Mouse (Mus musculus): Measurements from ENCODE around the gene Lrp2bp. TPM values are rescaled to one million over a fixed set of nuclear protein-coding genes. Genes with fewer than 3 reads are reported as not detected.

Lrp2bp gene
- polyA plus RNA-seq, 1 experiment: not detected

DNA sequence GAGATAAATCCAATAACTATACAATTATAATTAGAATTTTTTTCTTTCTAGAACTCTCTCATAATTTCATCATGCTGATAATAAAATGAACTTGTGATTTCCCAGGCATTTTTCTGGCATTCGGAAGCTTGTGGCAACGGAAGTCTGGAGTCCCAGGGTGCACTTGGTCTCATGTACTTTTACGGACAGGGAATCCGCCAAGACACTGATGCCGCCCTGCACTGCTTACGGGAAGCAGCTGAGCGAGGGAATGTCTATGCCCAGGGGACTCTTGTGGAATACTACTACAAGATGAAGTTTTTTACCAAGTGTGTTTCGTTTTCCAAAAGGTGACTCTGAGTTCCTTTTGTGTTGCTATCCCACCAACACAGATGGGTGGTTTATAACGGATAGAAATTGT, 23.7 kb downstream of the Lrp2bp start:
- Histone ChIP-seq H3K36me3 (ENCODE audit: control insufficient read depth, insufficient read depth, low read length) (no peaks in the 10 kb centered on the region), H3K27me3 (ENCODE audit: control insufficient read depth, insufficient read depth, low read length) (no peaks in the 10 kb centered on the region), H3K27ac (ENCODE audit: control insufficient read depth, insufficient read depth, low read length) (no peak overlapping the region), H3K4me3 (ENCODE audit: control insufficient read depth, insufficient read depth, low read length) (no peak overlapping the region), H3K4me1 (replicated peaks; ENCODE audit: control insufficient read depth, insufficient read depth, low read length) (no peaks in the 10 kb centered on the region)
- no peak for DNase-seq
- 95% methylated on average over 9 of the region's 9 CpGs for WGBS
- TF ChIP-seq POLR2A (IDR thresholded peaks at IDR 0.05; ENCODE audit: control insufficient read depth, extremely low read depth, insufficient read depth, low read length, poor library complexity) (no peak), CTCF (IDR thresholded peaks at IDR 0.05; ENCODE audit: borderline replicate concordance, control insufficient read depth, extremely low read depth, insufficient read depth, low read length, poor library complexity) (no peak)

GRCm38 (mm10) chr8:46024392-46024791, 25.3 kb downstream of the Lrp2bp start:
- H3K27ac ChIP-seq (ENCODE audit: control insufficient read depth, insufficient read depth, low read length): no peak overlapping the region
- DNase-seq: no peak
- no peaks in the 10 kb centered on the region for H3K4me1 ChIP-seq (replicated peaks; ENCODE audit: control insufficient read depth, insufficient read depth, low read length)
- no peaks in the 10 kb centered on the region for H3K27me3 ChIP-seq (ENCODE audit: control insufficient read depth, insufficient read depth, low read length)
- WGBS: 90% methylated on average over 4 of the region's 4 CpGs
- H3K36me3 ChIP-seq (ENCODE audit: control insufficient read depth, insufficient read depth, low read length): no peaks in the 10 kb centered on the region
- TF ChIP-seq CTCF (IDR thresholded peaks at IDR 0.05; ENCODE audit: borderline replicate concordance, control insufficient read depth, extremely low read depth, insufficient read depth, low read length, poor library complexity) (no peak), POLR2A (IDR thresholded peaks at IDR 0.05; ENCODE audit: control insufficient read depth, extremely low read depth, insufficient read depth, low read length, poor library complexity) (no peak)
- no peak overlapping the region for H3K4me3 ChIP-seq (ENCODE audit: control insufficient read depth, insufficient read depth, low read length)

GRCm38 (mm10) chr8:46036217-46036616, 37.1 kb downstream of the Lrp2bp start:
- Histone ChIP-seq H3K27ac (ENCODE audit: control insufficient read depth, insufficient read depth, low read length) (no peak overlapping the region), H3K4me3 (ENCODE audit: control insufficient read depth, insufficient read depth, low read length) (no peak overlapping the region), H3K36me3 (ENCODE audit: control insufficient read depth, insufficient read depth, low read length) (peaks cover 30% of the 10 kb centered on the region), H3K27me3 (ENCODE audit: control insufficient read depth, insufficient read depth, low read length) (no peaks in the 10 kb centered on the region), H3K4me1 (replicated peaks; ENCODE audit: control insufficient read depth, insufficient read depth, low read length) (no peaks in the 10 kb centered on the region)
- TF ChIP-seq CTCF (IDR thresholded peaks at IDR 0.05; ENCODE audit: borderline replicate concordance, control insufficient read depth, extremely low read depth, insufficient read depth, low read length, poor library complexity): no peak
- no peak for TF ChIP-seq POLR2A (IDR thresholded peaks at IDR 0.05; ENCODE audit: control insufficient read depth, extremely low read depth, insufficient read depth, low read length, poor library complexity)
- DNase-seq: no peak
- whole genome bisulfite sequencing: 97% methylated on average over 11 of the region's 11 CpGs

GRCm38 (mm10) chr8:46039666-46040065, 40.6 kb downstream of the Lrp2bp start:
- no peak for DNase-seq
- no peak overlapping the region for H3K27ac ChIP-seq (ENCODE audit: control insufficient read depth, insufficient read depth, low read length)
- H3K4me1 ChIP-seq (replicated peaks; ENCODE audit: control insufficient read depth, insufficient read depth, low read length): no peaks in the 10 kb centered on the region
- no peaks in the 10 kb centered on the region for H3K27me3 ChIP-seq (ENCODE audit: control insufficient read depth, insufficient read depth, low read length)
- H3K36me3 ChIP-seq (ENCODE audit: control insufficient read depth, insufficient read depth, low read length): peaks cover 23% of the 10 kb centered on the region
- TF ChIP-seq CTCF (IDR thresholded peaks at IDR 0.05; ENCODE audit: borderline replicate concordance, control insufficient read depth, extremely low read depth, insufficient read depth, low read length, poor library complexity) (no peak), POLR2A (IDR thresholded peaks at IDR 0.05; ENCODE audit: control insufficient read depth, extremely low read depth, insufficient read depth, low read length, poor library complexity) (no peak)
- WGBS: 89% methylated on average over 1 of the region's 1 CpGs
- no peak overlapping the region for H3K4me3 ChIP-seq (ENCODE audit: control insufficient read depth, insufficient read depth, low read length)

GRCm38 (mm10) chr8:46040260-46040659, 41.2 kb downstream of the Lrp2bp start:
- TF ChIP-seq POLR2A (IDR thresholded peaks at IDR 0.05; ENCODE audit: control insufficient read depth, extremely low read depth, insufficient read depth, low read length, poor library complexity) (no peak), CTCF (IDR thresholded peaks at IDR 0.05; ENCODE audit: borderline replicate concordance, control insufficient read depth, extremely low read depth, insufficient read depth, low read length, poor library complexity) (no peak)
- Histone ChIP-seq H3K36me3 (ENCODE audit: control insufficient read depth, insufficient read depth, low read length) (peaks cover 25% of the 10 kb centered on the region), H3K27ac (ENCODE audit: control insufficient read depth, insufficient read depth, low read length) (no peak overlapping the region), H3K27me3 (ENCODE audit: control insufficient read depth, insufficient read depth, low read length) (no peaks in the 10 kb centered on the region), H3K4me3 (ENCODE audit: control insufficient read depth, insufficient read depth, low read length) (no peak overlapping the region), H3K4me1 (replicated peaks; ENCODE audit: control insufficient read depth, insufficient read depth, low read length) (no peaks in the 10 kb centered on the region)
- no peak for DNase-seq
- WGBS: 96% methylated on average over 13 of the region's 13 CpGs

- Histone ChIP-seq H3K27me3 (ENCODE audit: control insufficient read depth, insufficient read depth, low read length) (no peaks in the 10 kb centered on the region), H3K4me1 (replicated peaks; ENCODE audit: control insufficient read depth, insufficient read depth, low read length) (no peaks in the 10 kb centered on the region), H3K27ac (ENCODE audit: control insufficient read depth, insufficient read depth, low read length) (no peak overlapping the region), H3K4me3 (ENCODE audit: control insufficient read depth, insufficient read depth, low read length) (no peak overlapping the region), H3K36me3 (ENCODE audit: control insufficient read depth, insufficient read depth, low read length) (peaks cover 2% of the 10 kb centered on the region)
- TF ChIP-seq POLR2A (IDR thresholded peaks at IDR 0.05; ENCODE audit: control insufficient read depth, extremely low read depth, insufficient read depth, low read length, poor library complexity) (no peak), CTCF (IDR thresholded peaks at IDR 0.05; ENCODE audit: borderline replicate concordance, control insufficient read depth, extremely low read depth, insufficient read depth, low read length, poor library complexity) (no peak)
- DNase-seq: no peak
- 97% methylated on average over 5 of the region's 5 CpGs for WGBS
Measured at GRCm38 (mm10) chr8:46072798-46073197, 73.7 kb downstream of the Lrp2bp start.

GRCm38 (mm10) chr8:46073540-46074140, 74.5 kb downstream of the Lrp2bp start:
- TF ChIP-seq POLR2A (IDR thresholded peaks at IDR 0.05; ENCODE audit: control insufficient read depth, extremely low read depth, insufficient read depth, low read length, poor library complexity) (no peak), CTCF (IDR thresholded peaks at IDR 0.05; ENCODE audit: borderline replicate concordance, control insufficient read depth, extremely low read depth, insufficient read depth, low read length, poor library complexity) (no peak)
- 89% methylated on average over 2 of the region's 2 CpGs for WGBS
- no peaks in the 10 kb centered on the region for H3K36me3 ChIP-seq (ENCODE audit: control insufficient read depth, insufficient read depth, low read length)
- no peak overlapping the region for H3K4me3 ChIP-seq (ENCODE audit: control insufficient read depth, insufficient read depth, low read length)
- no peaks in the 10 kb centered on the region for H3K4me1 ChIP-seq (replicated peaks; ENCODE audit: control insufficient read depth, insufficient read depth, low read length)
- no peaks in the 10 kb centered on the region for H3K27me3 ChIP-seq (ENCODE audit: control insufficient read depth, insufficient read depth, low read length)
- DNase-seq: no peak
- no peak overlapping the region for H3K27ac ChIP-seq (ENCODE audit: control insufficient read depth, insufficient read depth, low read length)
